Mouse (Mus musculus) neutrophil, adult 5-6 weeks (primary cell): ENCODE measurements around the gene Drosha. TPM values are rescaled to one million over a fixed set of nuclear protein-coding genes. Genes with fewer than 3 reads are reported as not detected.

ENCODE experiments used
- total RNA-seq: library from RNA; stranded (forward); fragments of 200-1000 nt; gene quantifications from 2 replicates; pipeline ENCODE4 v1.2.3, GENCODE M21; 2017

Gene Drosha
- total RNA-seq, 1 experiment from 2014 or later: 8.6 TPM

Other genes starting within 250 kb of the Drosha start
- 3.2 and 4.1 TPM in 2 replicates for gene Pdzd2, start 84.9 kb upstream of the Drosha start, total RNA-seq
- gene 6030458C11Rik, start 166 bp upstream of the Drosha start, total RNA-seq: 12.9 and 17.7 TPM in 2 replicates